Mouse (Mus musculus) yolk sac, embryonic 10.5 days (tissue): ENCODE measurements around the gene Vmn1r230.

Experiments used
- DNase-seq: peaks from one replicate; pipeline ENCODE4 v3.0.0-alpha.2; 2017; ENCODE audit warnings: low spot score

Vmn1r230 gene

DNA sequence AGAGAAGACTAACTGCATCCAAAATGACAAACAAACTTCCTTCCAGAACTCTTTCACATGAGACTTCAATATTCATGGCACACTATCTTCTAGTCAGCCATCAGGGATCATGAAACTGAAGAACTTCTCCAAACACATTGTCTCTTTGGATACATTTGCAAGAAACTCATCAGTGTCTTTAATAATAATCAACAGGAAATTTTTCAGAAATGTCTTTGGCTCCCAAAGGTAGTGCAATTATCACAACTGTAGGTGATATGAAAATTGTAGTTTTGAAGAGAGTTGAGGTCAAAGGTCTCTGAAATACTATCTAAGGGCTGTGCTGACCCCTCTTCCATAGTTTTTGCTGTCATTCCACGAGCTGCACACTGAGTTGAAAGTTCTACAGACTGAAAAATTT, at the start of gene Vmn1r230:
Vmn1r230 (plus strand) TSS at position 301 of the 400 bp plus-strand sequence.
- DNase-seq: no peak

DNA sequence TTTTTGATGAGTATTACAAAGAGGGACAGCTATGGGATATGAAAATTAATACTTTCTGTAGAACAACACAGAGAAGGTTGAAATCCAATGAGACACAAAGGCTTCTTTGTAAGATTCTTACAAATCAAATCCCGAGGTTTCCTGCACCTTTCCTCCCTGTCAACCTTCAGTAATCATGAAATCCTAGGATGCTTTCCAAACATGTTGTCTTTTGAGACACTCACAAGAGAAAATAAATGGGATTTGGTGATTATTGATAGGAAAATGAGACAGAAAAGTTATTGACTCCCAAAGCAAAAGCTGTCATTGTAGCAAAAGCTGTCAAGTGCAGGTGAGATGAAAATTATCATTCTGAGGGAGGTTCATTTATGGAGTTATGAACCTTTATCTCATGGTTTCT, 29.0 kb upstream of the Vmn1r230 start, which contains the start of gene Vmn1r229:
Vmn1r229 (plus strand) TSS at position 301 of the 400 bp plus-strand sequence.
- no peak for DNase-seq
